Mouse (Mus musculus): Measurements from ENCODE around the gene Atpaf2. TPM values are rescaled to one million over a fixed set of nuclear protein-coding genes. Genes with fewer than 3 reads are reported as not detected.

Atpaf2 gene
- polyA plus RNA-seq, 1 experiment from 2014 or later: 54.8 TPM

DNA sequence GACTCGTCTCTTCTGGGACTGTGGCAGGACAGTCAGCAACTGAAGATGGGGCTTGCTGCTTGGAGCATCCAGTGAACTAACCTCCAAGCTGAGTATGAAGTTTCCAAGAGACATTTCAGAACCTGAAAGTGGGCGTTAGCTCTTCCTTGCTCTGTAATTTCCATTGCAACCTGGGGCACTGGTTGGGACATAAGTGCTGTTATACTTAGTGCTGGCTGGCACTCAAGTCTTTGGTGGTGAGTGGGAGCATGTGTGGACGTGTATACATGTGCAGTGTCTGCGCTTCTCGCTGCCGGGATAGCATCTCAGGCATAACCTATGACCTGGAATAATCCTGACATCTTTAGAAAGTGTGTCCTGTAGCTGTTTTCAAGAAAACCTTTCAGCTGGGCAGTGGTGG lies 26.9 kb downstream of the Atpaf2 start:
- Histone ChIP-seq H3K4me2 (replicated peaks) (no peak overlapping the region), H3K27ac (no peak overlapping the region), H3K4me3 (no peak overlapping the region), H3K9ac (no peak overlapping the region), H3K4me1 (no peaks in the 10 kb centered on the region), H3K27me3 (no peaks in the 10 kb centered on the region), H3K36me3 (no peaks in the 10 kb centered on the region), H3K9me3 (no peaks in the 10 kb centered on the region)
- WGBS: 77% methylated on average over 6 of the region's 6 CpGs
- ATAC-seq (ENCODE audit: low FRiP score, low read depth): no peak

DNA sequence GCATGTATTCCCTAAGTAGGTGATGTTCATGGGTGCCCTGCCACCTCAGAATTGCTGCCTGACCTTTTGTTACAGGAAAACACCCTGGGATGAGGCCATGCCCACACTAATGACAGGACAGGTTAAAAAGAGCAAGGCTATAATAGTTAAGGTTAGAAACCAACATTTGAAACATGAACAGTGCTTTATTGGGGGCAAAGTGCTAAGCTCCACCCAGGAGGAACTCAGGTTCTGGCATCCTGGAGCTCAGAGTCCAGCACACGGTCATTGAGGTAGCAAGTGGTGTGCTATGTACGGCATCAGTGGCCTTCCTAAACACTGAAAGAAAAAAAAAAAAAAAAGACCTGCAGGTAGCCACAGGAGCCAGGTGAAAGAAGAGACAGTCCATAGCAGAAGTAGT lies 30.3 kb downstream of the Atpaf2 start:
- H3K27ac ChIP-seq: no peak overlapping the region
- H3K4me2 ChIP-seq (replicated peaks): no peak overlapping the region
- no peak overlapping the region for H3K9ac ChIP-seq
- no peak for ATAC-seq (ENCODE audit: low FRiP score, low read depth)
- no peaks in the 10 kb centered on the region for H3K36me3 ChIP-seq
- H3K4me3 ChIP-seq: no peak overlapping the region
- WGBS: 86% methylated on average over 2 of the region's 2 CpGs
- H3K9me3 ChIP-seq: no peaks in the 10 kb centered on the region
- peaks cover 10% of the 10 kb centered on the region for H3K4me1 ChIP-seq
- no peaks in the 10 kb centered on the region for H3K27me3 ChIP-seq

DNA sequence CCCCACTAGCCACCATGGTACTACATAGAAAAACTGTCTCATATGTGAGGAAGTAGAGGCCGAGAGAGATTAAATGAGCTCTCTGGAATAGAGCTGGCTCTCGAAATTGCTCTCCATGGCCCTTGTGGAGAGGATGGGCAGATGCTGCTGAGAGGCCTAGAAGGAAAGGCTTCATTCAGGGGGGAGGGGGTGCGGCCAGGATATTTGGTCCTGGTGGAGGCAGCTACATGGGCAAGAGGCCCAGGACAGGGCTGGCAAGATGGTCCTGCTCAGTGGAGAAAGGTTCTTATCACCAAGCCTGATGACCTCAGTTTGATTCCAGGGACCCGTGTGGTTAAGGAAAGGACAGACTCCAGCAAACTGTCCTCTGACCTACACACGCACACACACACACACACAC lies 32.3 kb downstream of the Atpaf2 start:
- Histone ChIP-seq H3K9me3 (no peaks in the 10 kb centered on the region), H3K27ac (no peak overlapping the region), H3K4me3 (no peak overlapping the region), H3K27me3 (no peaks in the 10 kb centered on the region), H3K4me1 (peaks cover 10% of the 10 kb centered on the region), H3K36me3 (no peaks in the 10 kb centered on the region), H3K4me2 (replicated peaks) (no peak overlapping the region), H3K9ac (no peak overlapping the region)
- WGBS: 78% methylated on average over 5 of the region's 5 CpGs
- no peak for ATAC-seq (ENCODE audit: low FRiP score, low read depth)

DNA sequence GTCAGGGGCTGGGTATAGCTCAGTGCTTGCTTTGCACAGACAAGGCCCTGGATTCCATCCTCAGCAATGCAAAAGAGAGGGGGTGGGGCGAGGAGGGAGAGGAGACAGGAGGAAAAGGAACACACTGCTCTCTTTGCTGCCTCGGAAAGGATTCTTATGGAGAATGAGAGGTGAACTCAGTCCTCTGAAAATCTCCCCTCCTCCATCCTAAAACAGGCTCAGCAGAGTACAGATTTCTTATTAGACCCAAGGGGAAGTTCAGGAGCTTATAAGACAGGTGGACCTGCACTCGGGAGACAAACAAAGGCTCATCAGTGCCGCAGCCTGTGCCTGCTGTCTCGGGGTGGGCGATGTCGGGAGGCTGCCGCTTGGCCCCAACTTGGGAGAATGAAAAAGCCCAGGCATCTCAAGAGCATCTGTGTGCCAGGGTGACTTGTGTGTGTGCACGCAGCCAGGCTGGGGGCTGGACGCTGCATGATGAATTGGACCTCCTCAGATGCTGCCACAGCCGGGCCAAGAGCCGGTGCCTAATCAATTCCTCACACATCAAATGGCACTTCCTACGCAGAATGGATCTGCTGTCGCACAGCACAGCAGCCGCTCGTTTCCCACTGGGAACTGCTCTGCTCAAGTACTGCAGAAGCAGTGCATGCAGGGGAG lies 33.4 kb downstream of the Atpaf2 start:
- no peak overlapping the region for H3K4me3 ChIP-seq
- peak overlapping the region; percentile 53 for H3K9ac ChIP-seq
- 6% methylated on average over 16 of the region's 16 CpGs for WGBS
- peak overlapping the region; percentile 49 for H3K4me2 ChIP-seq (replicated peaks)
- H3K9me3 ChIP-seq: no peaks in the 10 kb centered on the region
- H3K27ac ChIP-seq: no peak overlapping the region
- no peaks in the 10 kb centered on the region for H3K36me3 ChIP-seq
- no peaks in the 10 kb centered on the region for H3K27me3 ChIP-seq
- peaks cover 10% of the 10 kb centered on the region for H3K4me1 ChIP-seq
- ATAC-seq (ENCODE audit: low FRiP score, low read depth): no peak

DNA sequence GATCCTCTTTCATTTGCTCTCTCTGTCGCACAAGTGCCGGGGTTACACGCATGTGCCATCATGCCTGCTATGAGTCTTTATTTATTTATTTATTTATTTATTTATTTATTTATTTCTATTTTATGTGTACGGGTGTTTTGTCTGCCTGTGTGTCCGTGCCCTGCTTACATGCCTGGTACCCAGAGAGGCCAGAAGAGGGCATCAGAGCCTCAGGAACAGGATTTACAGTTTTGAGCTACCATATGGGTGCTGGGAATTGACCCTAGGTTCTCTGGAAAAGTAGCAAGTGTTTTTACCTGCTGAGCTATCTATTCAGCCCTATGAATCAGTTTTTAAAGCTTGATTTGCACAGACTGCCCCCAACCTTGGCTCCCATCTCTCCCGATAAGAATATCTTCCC lies 34.7 kb downstream of the Atpaf2 start:
- no peaks in the 10 kb centered on the region for H3K9me3 ChIP-seq
- H3K9ac ChIP-seq: no peak overlapping the region
- no peaks in the 10 kb centered on the region for H3K36me3 ChIP-seq
- peaks cover 10% of the 10 kb centered on the region for H3K4me1 ChIP-seq
- no peak overlapping the region for H3K27ac ChIP-seq
- H3K27me3 ChIP-seq: no peaks in the 10 kb centered on the region
- WGBS: 90% methylated on average over 6 of the region's 6 CpGs
- H3K4me3 ChIP-seq: no peak overlapping the region
- no peak overlapping the region for H3K4me2 ChIP-seq (replicated peaks)
- no peak for ATAC-seq (ENCODE audit: low FRiP score, low read depth)

- H3K4me3 ChIP-seq: no peak overlapping the region
- no peaks in the 10 kb centered on the region for H3K27me3 ChIP-seq
- H3K4me1 ChIP-seq: no peaks in the 10 kb centered on the region
- no peaks in the 10 kb centered on the region for H3K36me3 ChIP-seq
- 0 out of 2 replicates have a peak overlapping the region, but pooled peaks have one; percentile 25 for H3K9ac ChIP-seq
- H3K4me2 ChIP-seq (replicated peaks): no peak overlapping the region
- H3K27ac ChIP-seq: no peak overlapping the region
- WGBS: 67% methylated on average over 6 of the region's 6 CpGs
- H3K9me3 ChIP-seq: no peaks in the 10 kb centered on the region
- ATAC-seq (ENCODE audit: low FRiP score, low read depth): no peak
Observed at GRCm38 (mm10) chr11:60374481-60374880, 43.8 kb downstream of the Atpaf2 start.

GRCm38 (mm10) chr11:60370431-60370830 lies 47.8 kb downstream of the Atpaf2 start:
- no peaks in the 10 kb centered on the region for H3K36me3 ChIP-seq
- no peak overlapping the region for H3K27ac ChIP-seq
- H3K4me3 ChIP-seq: no peak overlapping the region
- ATAC-seq (ENCODE audit: low FRiP score, low read depth): no peak
- H3K4me1 ChIP-seq: peaks cover 21% of the 10 kb centered on the region
- no peaks in the 10 kb centered on the region for H3K27me3 ChIP-seq
- H3K9me3 ChIP-seq: no peaks in the 10 kb centered on the region
- no peak overlapping the region for H3K4me2 ChIP-seq (replicated peaks)
- 85% methylated on average over 13 of the region's 13 CpGs for WGBS
- H3K9ac ChIP-seq: no peak overlapping the region

DNA sequence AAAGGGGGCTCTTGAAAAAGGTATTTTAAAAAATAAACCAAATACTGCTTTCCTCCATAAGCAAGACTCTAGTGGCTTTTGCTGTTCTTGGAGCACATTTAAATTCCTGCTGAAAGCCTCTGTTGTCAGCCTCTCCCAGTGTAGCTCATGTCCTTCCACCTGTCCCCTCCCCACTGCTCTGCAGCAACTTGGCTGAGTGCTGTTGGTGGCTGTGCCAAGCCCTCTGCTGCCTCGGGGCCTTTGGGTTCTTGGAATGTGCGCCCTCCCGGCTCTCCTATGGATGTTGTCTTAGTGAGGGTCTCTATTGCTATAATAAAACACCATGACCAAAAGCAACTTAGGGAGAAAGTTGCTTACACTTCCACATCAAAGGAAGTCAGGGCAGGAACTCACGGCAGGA lies 48.8 kb downstream of the Atpaf2 start:
- 36% methylated on average over 4 of the region's 4 CpGs for WGBS
- H3K9me3 ChIP-seq: no peaks in the 10 kb centered on the region
- no peak for ATAC-seq (ENCODE audit: low FRiP score, low read depth)

DNA sequence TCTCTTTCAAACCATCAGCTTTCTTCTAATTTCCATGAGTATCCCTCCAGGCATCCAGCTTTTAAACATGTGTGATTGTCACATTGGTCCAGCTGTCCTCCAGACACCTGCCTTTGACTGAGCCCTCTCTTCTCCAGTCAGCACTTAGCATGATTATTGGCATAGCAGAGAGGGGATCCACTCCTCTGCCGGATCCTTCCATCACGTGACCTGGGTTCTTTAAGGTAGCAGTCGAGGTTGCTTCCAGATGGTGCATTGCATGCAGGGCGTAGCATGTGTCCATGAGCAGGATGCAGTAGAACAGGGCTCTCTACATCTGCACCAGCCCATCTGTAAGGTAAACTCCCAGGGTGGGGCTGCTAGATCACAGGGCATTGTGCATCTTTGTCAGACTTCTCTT lies 49.3 kb downstream of the Atpaf2 start:
- no peaks in the 10 kb centered on the region for H3K27me3 ChIP-seq
- no peaks in the 10 kb centered on the region for H3K9me3 ChIP-seq
- H3K36me3 ChIP-seq: no peaks in the 10 kb centered on the region
- no peak overlapping the region for H3K27ac ChIP-seq
- peaks cover 23% of the 10 kb centered on the region for H3K4me1 ChIP-seq
- no peak overlapping the region for H3K4me2 ChIP-seq (replicated peaks)
- no peak for ATAC-seq (ENCODE audit: low FRiP score, low read depth)
- no peak overlapping the region for H3K9ac ChIP-seq
- no peak overlapping the region for H3K4me3 ChIP-seq
- WGBS: 61% methylated on average over 4 of the region's 4 CpGs

More for the DNA sequence above, 48.8 kb downstream of the Atpaf2 start:
- Histone ChIP-seq H3K4me3 (no peak overlapping the region), H3K9ac (no peak overlapping the region), H3K4me2 (replicated peaks) (no peak overlapping the region), H3K36me3 (no peaks in the 10 kb centered on the region), H3K27me3 (no peaks in the 10 kb centered on the region), H3K27ac (no peak overlapping the region), H3K4me1 (peaks cover 23% of the 10 kb centered on the region)

GRCm38 (mm10) chr11:60367256-60367655 lies 51.0 kb downstream of the Atpaf2 start:
- ATAC-seq (ENCODE audit: low FRiP score, low read depth): no peak
- Histone ChIP-seq H3K4me2 (replicated peaks) (no peak overlapping the region), H3K4me3 (no peak overlapping the region), H3K27ac (peak overlapping the region; percentile 84; the same call in 1 of the 2 replicates), H3K4me1 (peaks cover 23% of the 10 kb centered on the region), H3K36me3 (no peaks in the 10 kb centered on the region), H3K9ac (no peak overlapping the region), H3K9me3 (no peaks in the 10 kb centered on the region), H3K27me3 (no peaks in the 10 kb centered on the region)
- WGBS: 66% methylated on average over 3 of the region's 3 CpGs

DNA sequence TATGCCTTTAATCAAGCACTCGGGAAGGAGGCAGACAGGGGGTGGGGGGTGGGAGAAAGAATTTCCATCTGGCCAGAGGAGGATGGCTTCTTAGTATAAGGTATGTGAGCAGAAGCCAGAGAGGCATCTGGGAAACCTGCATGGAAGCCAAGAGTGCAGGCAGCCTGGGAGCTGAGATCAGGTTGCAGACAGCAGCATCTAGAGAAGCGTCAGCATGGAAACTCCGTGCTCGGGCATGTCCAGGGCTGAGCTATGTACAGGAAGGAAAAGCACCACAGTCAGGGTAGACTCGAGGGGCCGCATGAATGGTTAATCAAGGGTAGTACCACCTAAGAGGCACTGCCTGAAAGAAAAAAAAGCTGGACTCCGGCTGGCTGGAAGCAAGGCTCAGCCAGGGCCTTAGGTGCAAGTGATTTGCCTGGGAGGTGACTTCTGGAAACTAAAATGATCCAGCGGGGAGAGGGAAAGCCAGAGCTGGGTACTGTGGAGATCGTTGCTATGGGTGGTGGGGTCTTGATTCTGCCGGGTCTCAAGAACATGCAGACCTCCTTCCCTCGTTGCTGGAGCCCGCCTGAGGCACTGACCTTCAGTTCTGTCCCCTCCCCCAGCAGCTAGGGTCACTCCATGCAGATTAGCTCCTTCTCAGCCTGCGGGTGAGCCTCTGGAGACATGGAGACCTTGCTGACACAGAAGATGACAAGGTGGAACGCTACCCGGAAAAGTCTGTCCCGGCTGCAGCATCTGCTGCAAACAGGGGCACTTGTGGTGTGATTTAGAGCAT lies 51.8 kb downstream of the Atpaf2 start:
- H3K9me3 ChIP-seq: no peaks in the 10 kb centered on the region
- no peak overlapping the region for H3K4me3 ChIP-seq
- H3K9ac ChIP-seq: peak overlapping the region; percentile 25
- peak; percentile 89 for ATAC-seq (ENCODE audit: low FRiP score, low read depth)
- WGBS: 18% methylated on average over 16 of the region's 16 CpGs
- H3K4me2 ChIP-seq (replicated peaks): peak overlapping the region; percentile 49
- peak overlapping the region; percentile 84 for H3K27ac ChIP-seq
- no peaks in the 10 kb centered on the region for H3K36me3 ChIP-seq
- no peaks in the 10 kb centered on the region for H3K27me3 ChIP-seq
- peaks cover 23% of the 10 kb centered on the region for H3K4me1 ChIP-seq

- Histone ChIP-seq H3K4me1 (peaks cover 6% of the 10 kb centered on the region), H3K9ac (no peak overlapping the region), H3K36me3 (no peaks in the 10 kb centered on the region), H3K4me3 (no peak overlapping the region), H3K27me3 (no peaks in the 10 kb centered on the region), H3K9me3 (no peaks in the 10 kb centered on the region), H3K27ac (no peak overlapping the region), H3K4me2 (replicated peaks) (no peak overlapping the region)
- ATAC-seq (ENCODE audit: low FRiP score, low read depth): no peak
- 73% methylated on average over 5 of the region's 5 CpGs for WGBS
Observed at GRCm38 (mm10) chr11:60360631-60361201, 57.5 kb downstream of the Atpaf2 start.

All from limb, embryonic 13.5 days (tissue).